Mouse (Mus musculus): ENCODE data around the gene Tmem44.

GRCm38 (mm10) chr16:30540107-30541001 is 10.3 kb downstream of the Tmem44 start:
- TF ChIP-seq POLR2A (IDR thresholded peaks at IDR 0.05; ENCODE audit: control insufficient read depth, extremely low read depth, insufficient read depth, low read length, poor library complexity) (no peak), CTCF (IDR thresholded peaks at IDR 0.05; ENCODE audit: borderline replicate concordance, control insufficient read depth, extremely low read depth, insufficient read depth, low read length, poor library complexity) (no peak)

All from thymus, adult 2 months (tissue).